Mouse (Mus musculus) limb, embryonic 12.5 days (tissue): ENCODE data around the gene Polr3g. TPM values are rescaled to one million over a fixed set of nuclear protein-coding genes. Genes with fewer than 3 reads are reported as not detected.
A peak's percentile ranks its signal among the peaks of the same experiment; 100 is the strongest.

ENCODE experiments used
- ATAC-seq: fragments of 200-750 bp; cut with Nextera tagmentation; 2 replicates; pipeline ENCODE4 v1.8.0; 2017; ENCODE audit warnings: low read depth, moderate TSS enrichment; ENCODE audit not compliant: insufficient number of reproducible peaks, insufficient read depth, low FRiP score, low TSS enrichment
- H3K27ac ChIP-seq: fragments of 300-500 bp; sonication (generic); 2 replicates; pipeline ENCODE4 v1.5.1; 2016; ENCODE audit warnings: mild to moderate bottlenecking, moderate library complexity
- H3K27me3 ChIP-seq: fragments of 300-500 bp; sonication (generic); 2 replicates; pipeline ENCODE4 v1.6.1; 2016; ENCODE audit warnings: mild to moderate bottlenecking, moderate library complexity
- H3K36me3 ChIP-seq: fragments of 300-500 bp; sonication (generic); 2 replicates; pipeline ENCODE4 v1.6.1; 2016; ENCODE audit warnings: mild to moderate bottlenecking, moderate library complexity
- H3K4me1 ChIP-seq: fragments of 300-500 bp; sonication (generic); replicated peaks from 2 replicates; pipeline ENCODE4 v1.6.1; 2016
- H3K4me2 ChIP-seq: fragments of 300-500 bp; sonication (generic); 2 replicates; pipeline ENCODE4 v1.6.1; 2016; ENCODE audit warnings: mild to moderate bottlenecking, moderate library complexity
- H3K4me3 ChIP-seq: fragments of 300-500 bp; sonication (generic); replicated peaks from 2 replicates; pipeline ENCODE4 v1.5.1; 2016; ENCODE audit warnings: mild to moderate bottlenecking
- H3K9ac ChIP-seq: fragments of 300-500 bp; sonication (generic); replicated peaks from 2 replicates; pipeline ENCODE4 v1.6.1; 2016; ENCODE audit warnings: mild to moderate bottlenecking, moderate library complexity
- H3K9me3 ChIP-seq: fragments of 300-500 bp; sonication (generic); 2 replicates; pipeline ENCODE4 v1.6.1; 2016; ENCODE audit warnings: mild to moderate bottlenecking, moderate library complexity
- WGBS: fragments of 180-500 bp; shearing (Covaris S2); methylation state at CpG from one replicate; pipeline ENCODE4 v1.1.7; 2016; 5-methylcytosine and 5-hydroxymethylcytosine counted together
- polyA plus RNA-seq: library from polyadenylated mRNA; unstranded; fragments of >200 nt; fragmentation: Nextera tagmentation; extraction: Ambion mirVana; gene quantifications from 2 replicates; pipeline ENCODE4 v1.2.1, GENCODE M21; 2016

Polr3g gene
- 14.6 and 14.8 TPM in 2 replicates for polyA plus RNA-seq

- Histone ChIP-seq H3K4me3 (peak within 1 kb of the TSS; percentile 73), H3K9ac (peak within 1 kb of the TSS; percentile 72), H3K27me3 (no peaks in the 10 kb centered on the region), H3K36me3 (no peaks in the 10 kb centered on the region), H3K27ac (peak within 1 kb of the TSS; percentile 90), H3K4me1 (peaks cover 5% of the 10 kb centered on the region), H3K4me2 (peak within 1 kb of the TSS; percentile 96), H3K9me3 (no peaks in the 10 kb centered on the region)
- WGBS = under 1% methylated on average over 61 of the region's 61 CpGs
- ATAC-seq = peak; percentile 98
Observed at GRCm38 (mm10) chr13:81710775-81711545, at the start of gene Polr3g, which contains the start of gene Mblac2. Gene Polr3g (minus strand): TSS chr13:81711013. Gene Mblac2 (plus strand): TSS chr13:81711341.

DNA sequence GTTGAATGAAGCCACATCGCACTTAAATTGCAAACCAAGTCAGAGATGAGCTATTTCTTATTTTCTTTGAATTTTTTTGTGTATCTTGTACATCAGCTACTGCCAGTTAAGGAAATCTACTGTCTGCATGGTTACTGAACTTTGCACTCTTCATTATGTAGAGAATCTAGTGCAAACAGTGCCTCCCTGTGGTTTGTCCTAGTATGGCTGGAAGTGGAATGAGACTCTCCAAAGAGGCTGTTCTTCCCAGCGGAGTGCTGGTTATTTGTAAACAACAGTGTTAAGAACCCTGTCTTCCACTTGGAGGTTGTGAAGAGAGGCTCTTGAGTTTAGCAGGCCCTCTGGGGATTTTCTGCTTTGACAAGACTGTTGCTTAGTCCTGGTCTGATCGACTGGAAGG is 49.6 kb upstream of the Polr3g start:
- H3K36me3 ChIP-seq = no peaks in the 10 kb centered on the region
- H3K27ac ChIP-seq = no peak overlapping the region
- no peaks in the 10 kb centered on the region for H3K27me3 ChIP-seq
- no peaks in the 10 kb centered on the region for H3K9me3 ChIP-seq
- ATAC-seq = no peak
- WGBS = 39% methylated on average over 3 of the region's 3 CpGs
- H3K4me3 ChIP-seq = no peak overlapping the region
- H3K9ac ChIP-seq = no peak overlapping the region
- no peaks in the 10 kb centered on the region; the same call in 1 of the 2 replicates for H3K4me1 ChIP-seq
- H3K4me2 ChIP-seq = no peak overlapping the region

DNA sequence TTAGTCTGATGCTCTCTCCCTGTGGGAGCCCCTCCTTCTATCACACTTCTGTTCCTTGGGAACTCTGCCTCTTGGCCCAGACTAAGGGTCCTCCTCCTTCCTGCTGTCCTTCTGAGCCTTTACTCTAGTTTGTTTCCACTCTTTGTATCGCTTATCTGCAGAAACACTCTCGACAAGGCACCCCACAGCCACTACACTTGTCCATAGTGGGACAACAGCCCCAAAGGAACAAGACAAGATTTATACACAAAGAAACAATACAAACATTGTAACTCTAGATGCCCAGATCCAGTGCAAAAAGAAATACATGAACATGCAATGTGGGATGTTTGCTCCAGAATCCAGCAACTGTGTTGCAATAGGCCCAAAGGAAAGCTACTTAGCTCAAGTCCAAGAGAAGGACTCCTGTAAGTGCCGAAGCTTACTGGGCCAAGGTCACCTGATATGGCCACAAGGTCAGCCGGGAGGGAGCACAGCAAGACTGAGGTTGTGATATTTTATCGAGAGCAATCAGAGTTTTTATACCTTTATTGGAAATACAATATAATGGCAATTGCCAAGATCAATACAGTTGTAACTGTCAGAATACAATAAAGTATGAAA is 46.3 kb upstream of the Polr3g start:
- 87% methylated on average over 5 of the region's 5 CpGs for WGBS
- Histone ChIP-seq H3K27ac (no peak overlapping the region), H3K9ac (no peak overlapping the region), H3K27me3 (no peaks in the 10 kb centered on the region), H3K4me2 (no peak overlapping the region), H3K4me1 (no peaks in the 10 kb centered on the region), H3K36me3 (no peaks in the 10 kb centered on the region), H3K4me3 (no peak overlapping the region), H3K9me3 (no peaks in the 10 kb centered on the region)
- ATAC-seq = no peak

GRCm38 (mm10) chr13:81755324-81755723 is 44.5 kb upstream of the Polr3g start:
- no peaks in the 10 kb centered on the region for H3K27me3 ChIP-seq
- no peak overlapping the region for H3K9ac ChIP-seq
- H3K36me3 ChIP-seq = no peaks in the 10 kb centered on the region
- H3K4me3 ChIP-seq = no peak overlapping the region
- H3K9me3 ChIP-seq = no peaks in the 10 kb centered on the region
- no peaks in the 10 kb centered on the region for H3K4me1 ChIP-seq
- no peak for ATAC-seq
- no peak overlapping the region for H3K27ac ChIP-seq
- H3K4me2 ChIP-seq = no peak overlapping the region
- 88% methylated on average over 1 of the region's 1 CpGs for WGBS

DNA sequence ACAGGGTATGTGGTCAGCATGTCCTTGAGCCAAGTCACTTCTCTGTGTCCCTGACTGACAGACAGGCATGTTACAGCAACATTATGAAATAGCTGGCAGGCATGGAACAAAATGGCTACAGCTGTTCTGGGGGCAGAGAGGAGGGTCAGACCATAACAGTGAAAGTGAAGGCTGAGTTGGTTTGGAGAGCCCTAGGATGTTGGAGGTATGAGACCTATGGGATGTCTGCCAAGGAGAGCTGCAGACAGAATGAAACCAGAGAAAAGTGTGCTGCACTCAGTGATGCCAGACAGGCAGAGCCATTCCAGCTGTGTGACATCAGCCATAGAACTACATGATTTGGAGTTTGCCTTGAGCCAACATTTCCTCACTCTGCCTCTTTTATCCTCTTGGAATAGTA is 44.1 kb upstream of the Polr3g start:
- Histone ChIP-seq H3K4me1 (no peaks in the 10 kb centered on the region), H3K9ac (no peak overlapping the region), H3K9me3 (no peaks in the 10 kb centered on the region), H3K27me3 (no peaks in the 10 kb centered on the region), H3K4me2 (no peak overlapping the region), H3K36me3 (no peaks in the 10 kb centered on the region), H3K4me3 (no peak overlapping the region), H3K27ac (no peak overlapping the region)
- no peak for ATAC-seq

DNA sequence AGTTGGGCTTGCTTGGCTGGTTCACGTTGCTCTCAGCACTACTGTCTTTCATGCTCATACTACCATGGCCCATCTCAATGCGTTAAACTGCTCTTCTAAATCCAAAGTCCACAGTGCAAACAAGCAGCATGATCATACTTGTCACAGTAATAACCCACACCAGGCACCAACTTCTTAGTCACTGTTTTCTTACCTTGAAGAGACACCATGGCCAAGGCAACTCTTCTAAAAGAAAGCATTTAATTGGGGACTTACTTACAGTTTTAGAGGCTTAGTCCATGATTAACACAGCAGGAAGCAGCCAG is 33.2 kb upstream of the Polr3g start:
- Histone ChIP-seq H3K4me2 (no peak overlapping the region), H3K4me3 (no peak overlapping the region), H3K27ac (no peak overlapping the region), H3K4me1 (no peaks in the 10 kb centered on the region), H3K36me3 (no peaks in the 10 kb centered on the region), H3K9ac (no peak overlapping the region), H3K9me3 (no peaks in the 10 kb centered on the region), H3K27me3 (no peaks in the 10 kb centered on the region)
- ATAC-seq = no peak
- WGBS = 46% methylated on average over 2 of the region's 2 CpGs

DNA sequence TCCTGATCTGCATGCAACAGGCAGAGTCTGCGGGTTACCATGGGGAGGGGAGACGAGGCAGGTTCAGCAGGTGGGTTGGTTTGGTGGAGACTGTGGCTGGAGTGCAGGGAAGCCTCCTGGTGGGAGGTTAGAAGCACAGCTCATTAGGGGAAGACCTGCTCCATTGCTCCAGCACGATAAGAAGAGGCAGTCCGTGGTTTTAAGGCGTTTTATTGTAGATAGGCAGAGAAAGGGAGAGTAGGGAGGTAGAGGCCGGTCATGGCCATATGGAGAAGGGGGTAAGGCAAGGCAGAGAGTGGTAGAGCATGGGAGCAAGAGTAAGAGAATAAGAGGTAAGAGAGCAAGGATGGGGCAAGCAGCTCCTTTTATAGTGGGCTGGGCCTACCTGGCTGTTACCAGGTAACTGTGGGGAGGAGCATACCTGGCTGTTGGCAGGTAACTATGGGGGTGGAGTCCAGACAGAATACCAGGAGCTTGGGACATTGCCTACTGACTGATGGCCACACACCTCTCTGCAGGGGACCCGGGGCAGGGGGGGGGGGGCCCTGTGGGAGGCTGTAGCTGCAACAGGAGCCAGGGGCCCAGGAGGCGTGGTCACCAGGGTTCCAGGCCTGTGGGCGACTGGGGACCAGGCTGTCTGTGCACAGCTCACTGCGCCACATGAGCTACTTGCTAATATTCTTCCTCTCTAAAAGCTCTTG is 32.7 kb upstream of the Polr3g start:
- no peak for ATAC-seq
- no peak overlapping the region for H3K9ac ChIP-seq
- no peaks in the 10 kb centered on the region for H3K9me3 ChIP-seq
- no peaks in the 10 kb centered on the region for H3K27me3 ChIP-seq
- H3K4me2 ChIP-seq = no peak overlapping the region
- H3K4me1 ChIP-seq = no peaks in the 10 kb centered on the region
- 47% methylated on average over 10 of the region's 10 CpGs for WGBS
- H3K4me3 ChIP-seq = no peak overlapping the region
- no peak overlapping the region for H3K27ac ChIP-seq
- no peaks in the 10 kb centered on the region for H3K36me3 ChIP-seq

- no peak overlapping the region for H3K4me2 ChIP-seq
- no peak overlapping the region for H3K9ac ChIP-seq
- ATAC-seq = no peak
- 51% methylated on average over 3 of the region's 3 CpGs for WGBS
- no peaks in the 10 kb centered on the region for H3K4me1 ChIP-seq
- no peaks in the 10 kb centered on the region for H3K27me3 ChIP-seq
- H3K27ac ChIP-seq = no peak overlapping the region
- no peaks in the 10 kb centered on the region for H3K36me3 ChIP-seq
- no peaks in the 10 kb centered on the region for H3K9me3 ChIP-seq
- H3K4me3 ChIP-seq = no peak overlapping the region
Observed at GRCm38 (mm10) chr13:81740898-81741297, 30.1 kb upstream of the Polr3g start.

- Histone ChIP-seq H3K9me3 (no peaks in the 10 kb centered on the region), H3K4me3 (no peak overlapping the region), H3K4me2 (no peak overlapping the region), H3K27ac (no peak overlapping the region), H3K4me1 (no peaks in the 10 kb centered on the region), H3K27me3 (no peaks in the 10 kb centered on the region), H3K36me3 (no peaks in the 10 kb centered on the region), H3K9ac (no peak overlapping the region)
- 87% methylated on average over 5 of the region's 5 CpGs for WGBS
- ATAC-seq = no peak
Observed at GRCm38 (mm10) chr13:81736606-81737005, 25.8 kb upstream of the Polr3g start.

DNA sequence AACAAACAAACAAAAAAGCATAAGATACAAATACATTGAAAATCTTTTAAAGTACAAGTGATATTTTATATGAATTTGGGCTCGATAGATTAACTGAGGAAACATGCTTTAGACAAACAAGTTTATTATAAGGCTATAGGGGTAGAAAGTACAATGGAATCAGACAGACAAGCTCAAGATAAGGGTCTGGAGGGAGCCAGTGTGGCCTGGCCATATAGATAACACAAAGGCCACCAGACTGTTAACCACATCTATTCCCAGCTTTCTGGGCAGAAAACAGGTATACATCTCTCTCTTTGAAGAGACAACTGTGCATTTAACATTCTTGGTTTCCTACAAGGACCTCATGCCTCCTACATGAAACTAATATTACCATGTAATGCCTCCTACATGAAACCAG is 19.5 kb upstream of the Polr3g start:
- H3K27me3 ChIP-seq = no peaks in the 10 kb centered on the region
- H3K27ac ChIP-seq = no peak overlapping the region
- ATAC-seq = no peak
- H3K4me1 ChIP-seq = no peaks in the 10 kb centered on the region
- no peak overlapping the region for H3K4me3 ChIP-seq
- H3K9ac ChIP-seq = no peak overlapping the region
- H3K9me3 ChIP-seq = no peaks in the 10 kb centered on the region
- H3K4me2 ChIP-seq = no peak overlapping the region
- 92% methylated on average over 1 of the region's 1 CpGs for WGBS
- no peaks in the 10 kb centered on the region for H3K36me3 ChIP-seq

DNA sequence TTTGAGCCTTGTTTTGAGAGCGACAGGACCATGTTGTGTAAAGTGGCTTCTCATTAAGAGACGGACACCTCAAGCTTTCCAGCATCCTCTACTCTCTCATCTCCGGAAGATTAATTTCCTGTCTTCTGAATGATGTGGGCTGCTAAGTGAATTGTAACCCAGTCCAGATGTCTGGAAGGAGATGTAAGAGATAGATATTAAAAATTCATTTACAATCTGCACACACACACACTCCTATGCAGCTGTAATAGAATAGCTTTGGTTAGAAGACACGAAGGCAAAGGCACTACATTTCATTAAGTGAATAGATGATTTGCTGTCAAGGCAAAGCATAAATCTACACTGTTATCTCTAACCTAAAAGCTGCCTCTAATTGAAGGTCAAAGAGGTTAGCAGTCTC is 18.3 kb upstream of the Polr3g start:
- Histone ChIP-seq H3K9me3 (no peaks in the 10 kb centered on the region), H3K4me3 (no peak overlapping the region), H3K36me3 (no peaks in the 10 kb centered on the region), H3K27ac (no peak overlapping the region), H3K9ac (no peak overlapping the region), H3K4me1 (no peaks in the 10 kb centered on the region), H3K27me3 (no peaks in the 10 kb centered on the region), H3K4me2 (no peak overlapping the region)
- no peak for ATAC-seq
- 52% methylated on average over 4 of the region's 4 CpGs for WGBS
